Mouse (Mus musculus): ENCODE results near the gene Spata13. TPM values are rescaled to one million over a fixed set of nuclear protein-coding genes. Genes with fewer than 3 reads are reported as not detected.

The Spata13 gene
- polyA plus RNA-seq, 1 experiment from 2014 or later: 14.7 TPM

- DNase-seq (ENCODE audit: low spot score): no peak
- Histone ChIP-seq H3K9ac (ENCODE audit: low read depth, low read length) (no peak overlapping the region), H3K4me2 (ENCODE audit: low read depth, low read length) (no peak overlapping the region), H3K27ac (replicated peaks; ENCODE audit: low read depth, low read length) (no peak overlapping the region), H3K9me3 (ENCODE audit: control insufficient read depth, low read length) (no peaks in the 10 kb centered on the region), H3K27me3 (replicated peaks; ENCODE audit: control insufficient read depth, insufficient read depth, low read length) (no peaks in the 10 kb centered on the region), H3K4me1 (ENCODE audit: control insufficient read depth, insufficient read depth, low read length) (peaks cover 23% of the 10 kb centered on the region), H3K36me3 (ENCODE audit: control insufficient read depth, insufficient read depth, low read length) (no peaks in the 10 kb centered on the region), H3K4me3 (ENCODE audit: low read depth, low read length) (no peak overlapping the region)
- 76% methylated on average over 10 of the region's 10 CpGs for WGBS
- ATAC-seq (ENCODE audit: low read depth): no peak
These were observed 68.8 kb downstream of the Spata13 start for GRCm38 (mm10) chr14:60702377-60703140.

DNA sequence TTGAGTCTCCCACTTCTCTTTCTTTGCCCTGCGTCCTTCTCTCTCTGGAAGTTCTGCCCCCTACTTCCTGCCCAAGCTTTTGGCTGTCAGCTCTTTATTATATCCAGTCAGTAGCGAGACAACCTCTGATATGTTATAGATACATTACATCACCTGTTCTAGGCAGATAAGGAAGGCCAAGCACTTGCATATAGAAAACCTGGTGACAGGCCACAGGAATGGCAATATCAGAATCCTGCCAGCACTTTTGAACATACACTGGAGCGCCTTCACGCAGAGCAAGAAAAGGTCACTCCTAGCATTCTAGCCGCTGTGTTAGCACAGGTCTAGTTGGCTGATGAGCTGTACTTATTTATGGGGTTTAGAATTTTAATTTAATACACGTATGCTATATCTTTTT lies 70.7 kb downstream of the Spata13 start:
- no peaks in the 10 kb centered on the region for H3K36me3 ChIP-seq (ENCODE audit: control insufficient read depth, insufficient read depth, low read length)
- H3K9me3 ChIP-seq (ENCODE audit: control insufficient read depth, low read length): no peaks in the 10 kb centered on the region
- DNase-seq (ENCODE audit: low spot score) (no peak), ATAC-seq (ENCODE audit: low read depth) (no peak)
- WGBS: 61% methylated on average over 6 of the region's 6 CpGs
- H3K9ac ChIP-seq (ENCODE audit: low read depth, low read length): no peak overlapping the region
- no peak overlapping the region for H3K4me3 ChIP-seq (ENCODE audit: low read depth, low read length)
- H3K4me1 ChIP-seq (ENCODE audit: control insufficient read depth, insufficient read depth, low read length): peaks cover 31% of the 10 kb centered on the region
- no peak overlapping the region for H3K4me2 ChIP-seq (ENCODE audit: low read depth, low read length)
- peak overlapping the region; percentile 49 for H3K27ac ChIP-seq (replicated peaks; ENCODE audit: low read depth, low read length)
- H3K27me3 ChIP-seq (replicated peaks; ENCODE audit: control insufficient read depth, insufficient read depth, low read length): no peaks in the 10 kb centered on the region

DNA sequence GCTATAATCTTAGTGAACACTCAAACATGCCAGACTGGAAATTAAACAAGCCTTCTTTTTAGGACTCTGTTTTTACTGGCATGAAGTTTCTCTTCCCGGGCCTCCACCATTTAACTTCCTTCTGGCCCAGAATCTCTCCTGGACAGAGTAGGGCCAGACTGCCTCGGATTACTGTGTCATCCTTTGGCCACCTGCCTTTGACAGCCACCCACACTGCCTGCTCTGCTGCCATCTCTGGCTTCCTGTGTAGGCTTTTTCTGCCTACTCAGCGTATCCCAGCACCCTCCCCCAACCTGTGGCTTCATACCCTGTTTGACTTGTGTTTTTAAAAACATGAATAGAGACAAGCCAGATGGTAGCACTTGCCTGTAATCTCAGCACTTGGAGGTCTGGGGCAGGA lies 71.2 kb downstream of the Spata13 start:
- no peak for ATAC-seq (ENCODE audit: low read depth)
- H3K27ac ChIP-seq (replicated peaks; ENCODE audit: low read depth, low read length): peak overlapping the region; percentile 49
- 34% methylated on average over 3 of the region's 3 CpGs for WGBS

DNA sequence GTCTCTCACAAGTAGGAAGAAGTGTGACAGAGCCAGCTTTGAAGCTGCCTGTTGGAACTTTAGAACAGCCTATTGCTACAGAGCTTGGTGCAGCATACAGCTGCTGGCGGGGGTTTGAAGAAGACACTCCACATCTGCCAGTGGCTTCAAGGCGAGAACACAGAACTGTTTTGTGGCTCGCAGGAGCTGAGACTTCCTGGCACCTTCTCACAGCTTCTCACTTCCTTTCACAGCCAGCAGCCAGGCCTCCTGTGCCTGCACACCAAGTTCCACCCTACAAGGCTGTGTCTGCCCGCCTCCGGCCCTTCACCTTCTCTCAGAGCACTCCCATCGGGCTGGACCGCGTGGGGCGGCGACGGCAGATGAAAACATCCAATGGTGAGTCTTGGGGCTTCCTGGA lies 75.4 kb downstream of the Spata13 start:
- no peaks in the 10 kb centered on the region for H3K36me3 ChIP-seq (ENCODE audit: control insufficient read depth, insufficient read depth, low read length)
- DNase-seq (ENCODE audit: low spot score) (no peak), ATAC-seq (ENCODE audit: low read depth) (no peak)
- WGBS: 54% methylated on average over 11 of the region's 11 CpGs
- 0 out of 2 replicates have a peak overlapping the region, but pooled peaks have one; percentile 10 for H3K27ac ChIP-seq (replicated peaks; ENCODE audit: low read depth, low read length)
- H3K9me3 ChIP-seq (ENCODE audit: control insufficient read depth, low read length): no peaks in the 10 kb centered on the region
- no peak overlapping the region for H3K4me2 ChIP-seq (ENCODE audit: low read depth, low read length)
- H3K27me3 ChIP-seq (replicated peaks; ENCODE audit: control insufficient read depth, insufficient read depth, low read length): no peaks in the 10 kb centered on the region
- H3K9ac ChIP-seq (ENCODE audit: low read depth, low read length): 0 out of 2 replicates have a peak overlapping the region, but pooled peaks have one; percentile 30
- no peak overlapping the region for H3K4me3 ChIP-seq (ENCODE audit: low read depth, low read length)
- peaks cover 29% of the 10 kb centered on the region for H3K4me1 ChIP-seq (ENCODE audit: control insufficient read depth, insufficient read depth, low read length)

More for the DNA sequence above, 71.2 kb downstream of the Spata13 start:
- no peak for DNase-seq (ENCODE audit: low spot score)
- no peaks in the 10 kb centered on the region for H3K36me3 ChIP-seq (ENCODE audit: control insufficient read depth, insufficient read depth, low read length)
- no peak overlapping the region for H3K9ac ChIP-seq (ENCODE audit: low read depth, low read length)
- no peaks in the 10 kb centered on the region for H3K9me3 ChIP-seq (ENCODE audit: control insufficient read depth, low read length)
- H3K4me1 ChIP-seq (ENCODE audit: control insufficient read depth, insufficient read depth, low read length): peaks cover 32% of the 10 kb centered on the region
- H3K4me2 ChIP-seq (ENCODE audit: low read depth, low read length): no peak overlapping the region
- H3K27me3 ChIP-seq (replicated peaks; ENCODE audit: control insufficient read depth, insufficient read depth, low read length): no peaks in the 10 kb centered on the region
- no peak overlapping the region for H3K4me3 ChIP-seq (ENCODE audit: low read depth, low read length)

GRCm38 (mm10) chr14:60709749-60710148 lies 75.9 kb downstream of the Spata13 start:
- no peak overlapping the region for H3K27ac ChIP-seq (replicated peaks; ENCODE audit: low read depth, low read length)
- no peaks in the 10 kb centered on the region for H3K36me3 ChIP-seq (ENCODE audit: control insufficient read depth, insufficient read depth, low read length)
- no peaks in the 10 kb centered on the region for H3K9me3 ChIP-seq (ENCODE audit: control insufficient read depth, low read length)
- ATAC-seq (ENCODE audit: low read depth) (no peak), DNase-seq (ENCODE audit: low spot score) (no peak)
- H3K4me3 ChIP-seq (ENCODE audit: low read depth, low read length): no peak overlapping the region
- 0 out of 2 replicates have a peak overlapping the region, but pooled peaks have one; percentile 30 for H3K9ac ChIP-seq (ENCODE audit: low read depth, low read length)
- H3K27me3 ChIP-seq (replicated peaks; ENCODE audit: control insufficient read depth, insufficient read depth, low read length): no peaks in the 10 kb centered on the region
- H3K4me2 ChIP-seq (ENCODE audit: low read depth, low read length): no peak overlapping the region
- WGBS: 88% methylated on average over 8 of the region's 8 CpGs
- peaks cover 23% of the 10 kb centered on the region for H3K4me1 ChIP-seq (ENCODE audit: control insufficient read depth, insufficient read depth, low read length)

DNA sequence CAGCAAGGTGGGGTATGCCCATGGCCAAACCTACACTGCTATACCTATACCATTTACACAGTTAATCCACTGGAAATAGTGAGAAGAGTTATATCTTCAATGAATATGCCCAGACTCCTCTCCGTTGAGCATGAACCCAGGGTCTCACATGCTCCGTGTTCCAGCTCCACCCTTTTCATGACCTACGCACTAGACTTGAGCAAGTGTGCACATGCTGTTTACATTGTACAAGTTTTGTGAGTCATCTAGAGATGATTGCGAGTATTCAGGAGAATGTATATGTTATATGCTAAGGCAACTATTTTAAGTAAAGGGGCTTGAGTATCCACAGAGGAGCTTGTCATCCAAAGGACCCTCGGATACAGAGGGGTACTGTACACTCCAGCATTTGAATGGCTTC lies 77.4 kb downstream of the Spata13 start:
- H3K9me3 ChIP-seq (ENCODE audit: control insufficient read depth, low read length): no peaks in the 10 kb centered on the region
- H3K4me2 ChIP-seq (ENCODE audit: low read depth, low read length): no peak overlapping the region
- H3K36me3 ChIP-seq (ENCODE audit: control insufficient read depth, insufficient read depth, low read length): no peaks in the 10 kb centered on the region
- DNase-seq (ENCODE audit: low spot score) (no peak), ATAC-seq (ENCODE audit: low read depth) (no peak)
- 91% methylated on average over 5 of the region's 5 CpGs for WGBS
- H3K27me3 ChIP-seq (replicated peaks; ENCODE audit: control insufficient read depth, insufficient read depth, low read length): no peaks in the 10 kb centered on the region
- no peak overlapping the region for H3K9ac ChIP-seq (ENCODE audit: low read depth, low read length)
- no peak overlapping the region for H3K4me3 ChIP-seq (ENCODE audit: low read depth, low read length)
- H3K27ac ChIP-seq (replicated peaks; ENCODE audit: low read depth, low read length): no peak overlapping the region
- H3K4me1 ChIP-seq (ENCODE audit: control insufficient read depth, insufficient read depth, low read length): peaks cover 11% of the 10 kb centered on the region

- 81% methylated on average over 6 of the region's 6 CpGs for WGBS
- no peak overlapping the region for H3K4me2 ChIP-seq (ENCODE audit: low read depth, low read length)
- no peak overlapping the region for H3K4me3 ChIP-seq (ENCODE audit: low read depth, low read length)
- H3K9ac ChIP-seq (ENCODE audit: low read depth, low read length): no peak overlapping the region
- no peak overlapping the region for H3K27ac ChIP-seq (replicated peaks; ENCODE audit: low read depth, low read length)
- peaks cover 11% of the 10 kb centered on the region for H3K4me1 ChIP-seq (ENCODE audit: control insufficient read depth, insufficient read depth, low read length)
- H3K36me3 ChIP-seq (ENCODE audit: control insufficient read depth, insufficient read depth, low read length): no peaks in the 10 kb centered on the region
- no peaks in the 10 kb centered on the region for H3K9me3 ChIP-seq (ENCODE audit: control insufficient read depth, low read length)
- no peaks in the 10 kb centered on the region for H3K27me3 ChIP-seq (replicated peaks; ENCODE audit: control insufficient read depth, insufficient read depth, low read length)
- DNase-seq (ENCODE audit: low spot score) (no peak), ATAC-seq (ENCODE audit: low read depth) (no peak)
These were observed 77.9 kb downstream of the Spata13 start for GRCm38 (mm10) chr14:60711590-60712288.

DNA sequence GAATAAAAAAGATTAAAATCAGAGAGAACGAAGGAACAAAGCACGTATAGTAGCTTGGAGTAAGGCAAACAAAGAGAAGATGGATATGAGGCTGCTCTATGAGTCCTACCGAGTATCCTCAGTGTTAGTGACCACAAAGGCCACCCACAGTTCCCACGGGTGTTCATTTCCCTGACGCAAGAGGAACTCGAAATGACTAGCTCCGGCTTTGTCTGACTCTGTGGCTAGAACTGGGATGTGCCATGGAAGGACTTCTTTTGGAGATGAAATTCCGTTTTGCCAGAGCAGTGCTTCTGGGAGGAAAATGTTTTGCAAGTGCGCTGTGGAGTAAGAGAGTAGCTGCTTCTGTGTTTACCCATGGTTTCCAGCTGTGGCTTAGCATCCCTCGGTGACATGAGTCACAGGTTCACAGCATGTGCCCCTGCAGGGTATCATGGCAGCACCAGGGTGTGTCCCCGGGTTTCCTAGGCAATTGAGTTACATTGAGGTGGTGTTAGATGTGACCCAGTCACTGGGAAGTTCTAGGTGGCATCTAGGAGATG lies 78.6 kb downstream of the Spata13 start:
- no peak overlapping the region for H3K27ac ChIP-seq (replicated peaks; ENCODE audit: low read depth, low read length)
- H3K4me1 ChIP-seq (ENCODE audit: control insufficient read depth, insufficient read depth, low read length): peaks cover 11% of the 10 kb centered on the region
- DNase-seq (ENCODE audit: low spot score) (no peak), ATAC-seq (ENCODE audit: low read depth) (no peak)
- 77% methylated on average over 11 of the region's 11 CpGs for WGBS
- no peaks in the 10 kb centered on the region for H3K9me3 ChIP-seq (ENCODE audit: control insufficient read depth, low read length)
- H3K4me2 ChIP-seq (ENCODE audit: low read depth, low read length): no peak overlapping the region
- H3K36me3 ChIP-seq (ENCODE audit: control insufficient read depth, insufficient read depth, low read length): no peaks in the 10 kb centered on the region
- no peak overlapping the region for H3K4me3 ChIP-seq (ENCODE audit: low read depth, low read length)
- H3K27me3 ChIP-seq (replicated peaks; ENCODE audit: control insufficient read depth, insufficient read depth, low read length): no peaks in the 10 kb centered on the region
- no peak overlapping the region for H3K9ac ChIP-seq (ENCODE audit: low read depth, low read length)

Data from embryonic facial prominence, embryonic 14.5 days (tissue).